Mouse (Mus musculus) spleen, adult 2 months (tissue): ENCODE results near the gene Dcun1d3. TPM values are rescaled to one million over a fixed set of nuclear protein-coding genes. Genes with fewer than 3 reads are reported as not detected.
A peak's percentile ranks its signal among the peaks of the same experiment; 100 is the strongest.

Source experiments
- DNase-seq, 2 experiments: peaks; one replicate each; pipeline versions ENCODE4 v3.0.0 to v3.0.0-alpha.2; 2012 to 2021; ENCODE audit warnings: low spot score in 2 of 2, low read depth in 1 of 2
- H3K27ac ChIP-seq: fragments of 200-500 bp; 2 replicates; pipeline ENCODE4 v1.5.1; 2012; ENCODE audit warnings: low read length, inconsistent platforms; ENCODE audit not compliant: insufficient read depth
- H3K27me3 ChIP-seq: fragments of 200-500 bp; 2 replicates; pipeline ENCODE4 v1.6.1; 2012; ENCODE audit warnings: mild to moderate bottlenecking, moderate library complexity, low read length, inconsistent platforms; ENCODE audit not compliant: control insufficient read depth, insufficient read depth
- H3K36me3 ChIP-seq: fragments of 200-500 bp; 2 replicates; pipeline ENCODE4 v1.6.1; 2012; ENCODE audit warnings: mild to moderate bottlenecking, low read length, inconsistent platforms; ENCODE audit not compliant: control insufficient read depth, insufficient read depth
- H3K4me1 ChIP-seq: fragments of 200-500 bp; 2 replicates; pipeline ENCODE4 v1.6.1; 2011; ENCODE audit warnings: inconsistent platforms; ENCODE audit not compliant: control insufficient read depth, insufficient read depth, insufficient read length
- H3K4me3 ChIP-seq: fragments of 200-500 bp; 2 replicates; pipeline ENCODE4 v1.5.1; 2011; ENCODE audit warnings: mild to moderate bottlenecking, inconsistent platforms; ENCODE audit not compliant: insufficient read depth, insufficient read length; ENCODE audit errors: extremely low read depth
- CTCF ChIP-seq: fragments of 200-500 bp; IDR thresholded peaks from 2 replicates; pipeline ENCODE4 v1.5.1; 2011; ENCODE audit warnings: mild to moderate bottlenecking, inconsistent platforms; ENCODE audit not compliant: insufficient read depth, insufficient read length, insufficient replicate concordance; ENCODE audit errors: extremely low read depth
- POLR2A ChIP-seq: fragments of 200-500 bp; IDR thresholded peaks from 2 replicates; pipeline ENCODE4 v1.6.1; 2011; ENCODE audit warnings: low read depth, low read length, inconsistent platforms
- WGBS: fragments of 180-500 bp; shearing (Covaris S2); methylation state at CpG from one replicate; pipeline ENCODE4 v1.1.7; 2018; 5-methylcytosine and 5-hydroxymethylcytosine counted together
- polyA plus RNA-seq: library from polyadenylated mRNA; depleted of rRNA; stranded (reverse); fragments of >200 nt; gene quantifications from 2 replicates; pipeline ENCODE4 v1.2.3, GENCODE M21; 2012; rRNA removed

Dcun1d3 gene
- polyA plus RNA-seq, result 3.1 and 3.8 TPM in 2 replicates

- peak; percentile 87 to 95 for DNase-seq
- Histone ChIP-seq H3K4me3 (peak within 1 kb of the TSS; percentile 92), H3K36me3 (no peaks in the 10 kb centered on the region), H3K27me3 (no peaks in the 10 kb centered on the region), H3K4me1 (no peaks in the 10 kb centered on the region), H3K27ac (peak within 1 kb of the TSS; percentile 88)
- 1% methylated on average over 63 of the region's 63 CpGs for whole genome bisulfite sequencing
- TF ChIP-seq POLR2A (no peak; the same call in 1 of the 2 replicates), CTCF (no peak)
Measured at GRCm38 (mm10) chr7:119895639-119896512, at the start of gene Dcun1d3, which contains the start of gene Lyrm1. Gene Dcun1d3, minus strand, starts transcription at chr7:119896298. Gene Lyrm1, plus strand, starts transcription at chr7:119895861.

- H3K27ac ChIP-seq, result no peak overlapping the region
- TF ChIP-seq CTCF, result no peak
- no peak for TF ChIP-seq POLR2A
- H3K36me3 ChIP-seq, result no peaks in the 10 kb centered on the region
- no peak overlapping the region for H3K4me3 ChIP-seq
- H3K4me1 ChIP-seq, result no peaks in the 10 kb centered on the region
- H3K27me3 ChIP-seq, result no peaks in the 10 kb centered on the region
- no peak for DNase-seq
- WGBS, result 53% methylated on average over 2 of the region's 2 CpGs
Measured at GRCm38 (mm10) chr7:119941569-119941968, 45.5 kb upstream of the Dcun1d3 start.

- TF ChIP-seq CTCF, result no peak
- no peak for TF ChIP-seq POLR2A
- Histone ChIP-seq H3K27ac (no peak overlapping the region), H3K4me3 (no peak overlapping the region), H3K27me3 (no peaks in the 10 kb centered on the region), H3K36me3 (no peaks in the 10 kb centered on the region), H3K4me1 (no peaks in the 10 kb centered on the region)
- WGBS, result 70% methylated on average over 5 of the region's 5 CpGs
- DNase-seq, result no peak
Measured at GRCm38 (mm10) chr7:119937036-119937435, 40.9 kb upstream of the Dcun1d3 start.

GRCm38 (mm10) chr7:119936321-119936720 lies 40.2 kb upstream of the Dcun1d3 start:
- Histone ChIP-seq H3K36me3 (no peaks in the 10 kb centered on the region), H3K4me1 (no peaks in the 10 kb centered on the region), H3K4me3 (no peak overlapping the region), H3K27ac (no peak overlapping the region), H3K27me3 (no peaks in the 10 kb centered on the region)
- no peak for TF ChIP-seq POLR2A
- TF ChIP-seq CTCF, result no peak
- no peak for DNase-seq

- H3K27me3 ChIP-seq, result no peaks in the 10 kb centered on the region
- WGBS, result 60% methylated on average over 2 of the region's 2 CpGs
- no peak overlapping the region for H3K27ac ChIP-seq
- H3K4me3 ChIP-seq, result no peak overlapping the region
- H3K36me3 ChIP-seq, result no peaks in the 10 kb centered on the region
- no peaks in the 10 kb centered on the region for H3K4me1 ChIP-seq
- no peak for TF ChIP-seq POLR2A
- no peak for TF ChIP-seq CTCF
- no peak for DNase-seq
Measured at GRCm38 (mm10) chr7:119928783-119929440, 32.8 kb upstream of the Dcun1d3 start.

GRCm38 (mm10) chr7:119921054-119921453 lies 25.0 kb upstream of the Dcun1d3 start:
- Histone ChIP-seq H3K27ac (no peak overlapping the region), H3K36me3 (no peaks in the 10 kb centered on the region), H3K4me1 (no peaks in the 10 kb centered on the region), H3K27me3 (no peaks in the 10 kb centered on the region), H3K4me3 (no peak overlapping the region)
- TF ChIP-seq POLR2A (no peak), CTCF (no peak)
- no peak for DNase-seq
- WGBS, result 72% methylated on average over 4 of the region's 4 CpGs
